Mouse (Mus musculus): ENCODE data around the gene Agap1.

Gene Agap1

DNA sequence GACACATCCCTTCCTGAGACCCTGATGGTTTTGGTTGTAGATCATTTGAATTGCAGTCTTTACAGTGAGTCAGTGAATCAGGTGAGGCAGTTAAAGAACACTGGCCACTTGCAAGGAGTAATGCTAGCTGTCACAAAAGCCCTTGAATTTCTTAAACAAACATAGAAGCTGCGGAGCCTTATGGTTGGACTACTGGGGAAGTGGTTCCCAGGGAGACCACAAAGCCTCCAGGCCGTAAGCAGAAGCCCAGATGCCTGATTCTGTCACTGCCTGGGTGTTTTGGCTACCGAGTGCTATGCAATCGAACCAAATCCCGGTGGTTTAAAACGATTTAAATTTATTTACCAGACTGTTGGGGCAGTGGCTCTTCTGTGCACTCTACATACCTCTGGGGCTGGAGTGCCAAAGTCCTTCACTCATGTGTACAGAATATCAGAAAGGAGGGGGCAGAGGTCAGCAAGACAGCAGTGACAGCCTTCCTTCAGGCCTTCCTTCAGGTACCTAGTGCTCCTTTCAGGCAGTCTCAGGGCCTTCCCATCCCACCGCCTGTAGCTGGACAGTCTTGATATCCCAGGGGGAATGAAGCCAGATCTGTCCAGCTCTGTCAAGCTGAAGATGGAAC is 264.3 kb downstream of the Agap1 start:
- DNase-seq = no peak

- no peak for DNase-seq
Measured at GRCm38 (mm10) chr1:89724141-89724540, 269.5 kb downstream of the Agap1 start.

DNA sequence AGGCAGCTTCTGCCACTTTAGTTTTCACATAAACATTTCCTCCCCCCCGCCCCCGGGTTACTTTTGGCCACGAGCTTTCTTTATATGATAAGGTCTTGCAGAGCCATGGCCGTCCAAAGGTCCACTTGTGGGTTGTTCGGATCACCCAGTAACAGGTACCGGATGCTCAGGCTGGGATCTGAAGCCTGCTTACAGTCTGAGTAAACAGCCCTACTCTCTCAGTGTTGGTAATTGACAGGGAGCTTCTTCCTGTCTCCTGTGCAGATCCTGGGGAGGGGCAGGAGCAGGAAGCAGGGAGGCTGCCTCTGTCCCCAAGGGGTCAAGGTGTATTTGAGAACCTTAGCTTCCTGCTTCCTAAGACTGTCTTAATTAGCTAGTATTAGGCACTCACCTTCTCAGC is 269.9 kb downstream of the Agap1 start:
- no peak for DNase-seq

- no peak for DNase-seq
Measured at GRCm38 (mm10) chr1:89724957-89725356, 270.4 kb downstream of the Agap1 start.

DNA sequence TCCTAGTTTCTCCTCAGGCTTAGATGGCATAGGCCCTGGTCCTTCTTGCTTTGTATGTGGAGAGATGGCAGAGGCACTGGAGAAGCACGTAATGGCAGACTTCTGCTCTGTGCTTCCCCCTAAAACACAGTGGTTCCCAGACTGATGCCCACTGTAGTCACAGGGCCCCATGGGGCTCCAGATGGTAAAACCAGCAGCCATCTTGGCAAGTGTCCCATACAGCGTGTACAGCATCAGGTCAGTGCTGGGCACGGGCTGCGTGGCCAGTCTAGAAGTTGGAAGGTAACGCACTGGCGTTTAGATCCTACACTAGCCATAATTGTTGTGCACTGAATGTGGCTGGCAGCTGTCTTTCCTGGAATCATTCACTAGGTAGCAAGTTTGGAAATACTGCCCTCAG is 273.9 kb downstream of the Agap1 start:
- no peak for DNase-seq

GRCm38 (mm10) chr1:89730589-89731195 is 276.1 kb downstream of the Agap1 start:
- no peak for DNase-seq

GRCm38 (mm10) chr1:89734368-89734767 is 279.8 kb downstream of the Agap1 start:
- DNase-seq = no peak

- DNase-seq = no peak
Measured at GRCm38 (mm10) chr1:89735146-89735545, 280.5 kb downstream of the Agap1 start.

DNA sequence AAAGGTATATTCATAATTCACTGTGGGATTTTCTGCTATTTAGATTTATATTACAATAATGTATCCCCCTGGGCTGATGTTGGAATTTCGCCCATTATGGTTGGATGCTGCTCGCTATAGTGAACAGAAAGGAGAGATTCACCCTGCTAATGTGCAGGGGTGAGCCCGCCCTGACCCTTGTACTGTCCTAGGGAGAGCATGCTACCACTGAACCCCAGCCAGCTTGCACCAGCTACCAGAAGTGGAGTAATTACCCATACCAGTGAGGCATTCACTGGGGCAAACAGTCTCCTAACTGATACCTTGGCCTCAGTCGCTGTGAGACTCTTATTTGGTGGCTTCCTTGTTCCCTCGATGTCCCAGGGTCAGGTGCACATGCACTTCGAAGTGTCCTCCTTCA is 281.4 kb downstream of the Agap1 start:
- DNase-seq = no peak

DNA sequence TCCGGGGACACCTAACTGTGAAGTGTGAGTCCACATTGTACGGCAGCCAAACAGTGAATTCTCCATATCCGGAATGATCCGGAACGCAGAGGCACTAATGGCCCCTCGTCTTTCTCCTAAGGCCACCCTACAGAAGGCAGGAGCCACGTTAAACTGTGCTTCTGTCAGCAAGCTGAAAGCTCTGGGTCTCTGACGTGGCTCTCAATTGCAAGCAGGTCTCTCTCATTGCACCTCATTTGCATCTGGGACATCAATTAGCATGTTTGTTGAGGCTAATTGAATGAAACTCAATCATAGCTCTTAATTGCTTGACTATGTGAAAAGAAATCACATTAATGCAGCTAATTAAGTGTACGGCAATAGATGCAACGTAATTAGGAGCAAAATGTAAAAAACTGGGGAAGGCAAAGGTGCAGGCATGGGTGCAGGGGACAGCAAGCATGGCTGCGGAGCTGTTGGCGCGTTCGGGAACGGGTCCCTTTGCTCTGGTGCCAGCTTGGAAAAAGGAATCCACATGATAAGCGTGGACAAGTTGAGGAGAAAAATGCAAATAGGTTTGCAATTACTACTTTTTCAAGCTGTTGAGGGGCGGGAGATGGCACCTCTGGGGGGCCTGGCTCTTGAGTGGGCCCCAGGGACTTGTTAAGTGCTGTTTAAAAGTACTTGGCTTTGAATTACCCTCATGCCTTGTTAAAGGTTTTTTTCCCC is 284.6 kb downstream of the Agap1 start:
- no peak for DNase-seq

- no peak for DNase-seq
Measured at GRCm38 (mm10) chr1:89739775-89740099, 285.1 kb downstream of the Agap1 start.

DNA sequence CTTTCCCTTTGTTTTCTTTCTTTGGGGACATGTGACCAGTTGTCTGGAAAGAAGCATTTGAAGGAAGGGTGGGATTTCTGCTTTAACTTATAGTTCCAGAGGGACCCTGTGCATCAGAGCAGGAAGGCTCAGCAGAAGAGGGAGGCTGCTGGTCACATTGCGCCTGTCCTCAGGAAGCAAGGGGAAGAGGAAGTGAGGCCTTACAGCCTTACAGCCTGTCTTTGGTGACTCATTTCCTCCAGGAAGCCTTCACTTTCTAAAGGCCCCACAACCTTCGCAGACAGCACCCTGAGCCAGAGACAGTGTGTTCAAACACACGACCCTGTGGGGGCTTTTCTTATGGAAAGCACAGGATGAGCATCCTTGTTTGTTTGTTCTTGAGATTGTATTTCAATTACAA is 287.8 kb downstream of the Agap1 start:
- no peak for DNase-seq

GRCm38 (mm10) chr1:89746171-89746570 is 291.6 kb downstream of the Agap1 start:
- DNase-seq = no peak

DNA sequence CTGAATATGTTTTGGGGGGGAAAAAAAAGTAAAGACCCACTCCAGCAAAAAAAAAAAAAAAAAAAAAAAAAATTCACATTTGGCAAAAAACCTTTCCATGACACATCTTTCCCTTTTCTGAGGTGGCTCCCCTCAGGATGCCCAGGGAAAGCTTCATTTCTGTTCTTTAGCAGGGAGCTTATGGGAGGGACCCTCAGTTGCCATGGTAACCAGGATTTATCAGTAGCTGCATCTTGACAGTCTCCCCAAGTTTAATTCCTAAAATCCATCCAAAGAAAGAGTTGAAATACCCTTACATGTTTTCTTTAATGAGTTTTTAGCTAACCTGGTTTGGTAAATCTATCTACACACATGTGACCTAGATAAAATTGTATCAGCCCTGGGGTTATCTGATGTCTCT is 295.1 kb downstream of the Agap1 start:
- DNase-seq = no peak

DNA sequence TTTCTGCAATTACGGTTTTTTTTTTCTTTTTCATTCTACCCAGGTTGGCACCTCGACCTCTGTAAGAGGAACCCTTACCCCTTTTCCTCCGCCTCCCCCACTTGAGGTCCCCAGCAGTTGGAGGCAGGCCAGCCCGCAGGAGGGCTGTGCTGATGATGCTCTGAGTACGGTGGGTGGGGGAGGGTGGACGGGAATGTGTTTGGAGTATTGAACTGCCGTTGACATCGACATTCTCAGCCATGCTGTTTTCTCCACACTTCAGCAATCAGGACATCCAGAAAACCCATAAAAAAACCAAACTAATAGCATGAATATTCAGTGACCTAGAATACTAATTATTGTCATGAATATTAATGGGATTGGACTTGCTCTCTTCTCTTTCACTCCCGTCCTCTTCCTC is 295.9 kb downstream of the Agap1 start:
- DNase-seq = no peak

DNA sequence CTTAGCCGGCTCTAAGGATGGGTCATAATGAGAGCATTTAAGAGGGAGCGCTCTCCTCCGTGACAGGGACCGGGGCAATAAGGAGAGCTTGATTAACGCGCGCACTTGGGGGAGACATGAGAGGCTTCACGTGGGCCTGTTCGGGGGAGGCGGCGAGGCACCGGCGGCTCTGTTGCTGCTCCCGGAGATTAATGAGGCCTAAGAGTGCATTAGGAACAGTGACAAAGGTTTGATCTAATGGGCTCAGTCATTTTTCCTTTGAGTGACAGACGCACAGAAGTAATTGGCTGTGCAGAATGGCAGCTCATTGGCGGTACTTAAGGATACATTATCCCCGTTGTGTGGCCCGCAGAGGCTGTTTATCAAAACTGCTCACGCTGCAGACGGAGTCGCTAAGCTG is 296.3 kb downstream of the Agap1 start:
- DNase-seq = no peak

GRCm38 (mm10) chr1:89751344-89751743 is 296.7 kb downstream of the Agap1 start:
- no peak for DNase-seq

GRCm38 (mm10) chr1:89752659-89753058 is 298.1 kb downstream of the Agap1 start:
- DNase-seq = no peak

- DNase-seq = no peak
Measured at GRCm38 (mm10) chr1:89755358-89755757, 300.8 kb downstream of the Agap1 start.

DNA sequence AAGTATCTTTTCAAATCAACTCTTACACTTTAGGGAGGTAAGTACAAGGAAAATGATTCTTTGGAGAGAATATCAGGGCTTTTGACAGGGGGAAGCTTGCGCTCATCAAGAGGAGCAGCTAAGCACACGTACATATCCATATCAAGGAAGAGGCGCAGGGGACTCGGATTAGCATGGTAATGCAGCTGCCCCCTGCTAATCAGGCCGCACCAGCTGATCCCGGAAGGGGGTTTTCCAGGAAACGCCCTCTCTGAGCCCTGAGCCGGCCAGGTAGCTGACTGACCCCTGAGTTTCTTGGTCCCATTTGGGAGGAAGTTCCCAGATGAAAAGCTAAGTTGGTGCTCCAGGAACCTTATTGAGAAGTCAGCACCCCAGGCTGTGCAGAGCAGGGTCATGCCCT is 301.8 kb downstream of the Agap1 start:
- no peak for DNase-seq

GRCm38 (mm10) chr1:89757545-89757944 is 302.9 kb downstream of the Agap1 start:
- DNase-seq = no peak

- DNase-seq = no peak
Measured at GRCm38 (mm10) chr1:89763912-89764311, 309.3 kb downstream of the Agap1 start.

DNA sequence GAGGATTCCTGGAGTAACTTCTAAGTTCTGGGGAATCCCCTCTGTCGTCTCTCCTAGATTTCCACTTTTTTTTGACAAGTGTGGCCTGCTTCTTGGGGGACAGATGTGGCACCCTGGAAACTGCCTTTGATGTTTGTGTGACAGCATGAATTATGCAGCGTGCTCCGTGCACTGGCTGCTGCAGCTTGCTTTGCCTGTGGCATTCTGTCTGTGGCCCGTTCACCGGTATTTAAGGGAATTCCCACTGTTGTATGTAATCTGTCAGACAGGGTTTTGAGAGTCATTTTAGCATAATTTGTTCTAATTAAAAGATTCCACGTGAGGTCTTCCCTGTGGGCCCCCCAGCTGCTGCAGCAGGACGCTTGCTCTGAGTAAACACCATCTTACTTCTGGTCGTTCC is 312.3 kb downstream of the Agap1 start:
- no peak for DNase-seq

GRCm38 (mm10) chr1:89769641-89770040 is 315.0 kb downstream of the Agap1 start:
- DNase-seq = no peak

- DNase-seq = no peak
Measured at GRCm38 (mm10) chr1:89770298-89770697, 315.7 kb downstream of the Agap1 start.

All from cerebellum, postnatal 25 days (tissue).